Mouse (Mus musculus) urinary bladder, adult 2 months (tissue): ENCODE measurements around the gene Chrne. TPM values are rescaled to one million over a fixed set of nuclear protein-coding genes. Genes with fewer than 3 reads are reported as not detected.

Experiments
- DNase-seq: peaks from one replicate; pipeline ENCODE4 v3.0.0; 2022; ENCODE audit warnings: low spot score
- polyA plus RNA-seq: library from polyadenylated mRNA; depleted of rRNA; stranded (reverse); fragments of >200 nt; gene quantifications from 2 replicates; pipeline ENCODE4 v1.2.3, GENCODE M21; 2012

Chrne gene
- polyA plus RNA-seq, 1 experiment, result 0.44 TPM

DNA sequence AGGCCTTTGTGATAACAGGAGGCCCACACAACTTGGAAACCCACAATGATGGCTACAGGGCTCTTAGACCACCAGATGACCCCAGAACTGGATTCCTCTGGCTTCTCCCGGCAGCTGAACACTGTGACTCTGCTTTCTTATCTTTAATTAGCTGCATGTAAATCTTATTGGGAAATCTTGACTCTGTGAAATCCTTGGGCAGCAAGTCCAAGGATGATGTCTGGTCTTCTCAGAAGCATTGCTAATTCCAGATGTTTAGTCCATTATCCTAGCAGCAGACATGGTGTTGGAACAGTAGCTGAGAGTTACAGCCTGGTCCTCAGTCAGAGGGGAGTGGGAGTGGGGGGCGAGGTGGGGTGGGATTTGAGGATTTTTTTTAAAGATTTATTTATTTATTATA is 9.4 kb upstream of the Chrne start:
- no peak for DNase-seq

DNA sequence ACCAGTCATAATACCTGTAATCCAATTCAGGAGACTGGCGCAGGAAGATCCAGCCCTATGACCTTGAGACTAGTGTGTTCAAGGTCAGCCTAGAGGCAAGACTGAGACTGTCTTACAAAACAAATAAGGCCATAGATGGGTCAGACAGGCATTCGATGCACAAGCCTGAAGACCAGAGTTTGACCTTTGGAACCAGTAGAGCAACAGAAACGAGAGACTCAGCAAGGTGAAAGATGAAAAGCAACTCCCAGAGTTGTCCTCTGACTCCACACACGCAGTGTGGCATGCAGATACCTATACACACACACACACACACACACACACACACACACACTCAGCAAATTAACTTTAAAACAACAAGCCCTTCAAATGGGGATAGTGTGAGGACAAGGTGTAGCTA is 7.9 kb upstream of the Chrne start:
- DNase-seq, result no peak

DNA sequence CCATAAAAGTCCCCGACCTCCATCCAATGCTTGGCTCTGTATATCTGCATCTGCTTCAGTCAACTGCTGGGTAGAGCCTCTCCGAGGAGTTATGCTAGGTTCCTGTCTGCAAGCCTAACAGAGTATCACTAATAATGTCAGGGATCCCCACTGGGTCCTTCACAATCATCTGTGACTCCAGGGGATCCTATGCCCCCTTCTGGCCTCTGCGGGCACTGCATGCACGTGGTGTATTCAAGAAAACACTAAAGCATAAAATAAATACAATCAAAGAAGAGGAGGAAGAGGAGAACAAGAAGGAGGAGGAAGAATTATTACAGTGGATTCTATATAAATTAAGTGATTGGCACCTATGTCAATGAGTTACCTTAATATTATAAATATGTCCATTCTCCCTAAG is 6.5 kb upstream of the Chrne start:
- DNase-seq, result no peak

DNA sequence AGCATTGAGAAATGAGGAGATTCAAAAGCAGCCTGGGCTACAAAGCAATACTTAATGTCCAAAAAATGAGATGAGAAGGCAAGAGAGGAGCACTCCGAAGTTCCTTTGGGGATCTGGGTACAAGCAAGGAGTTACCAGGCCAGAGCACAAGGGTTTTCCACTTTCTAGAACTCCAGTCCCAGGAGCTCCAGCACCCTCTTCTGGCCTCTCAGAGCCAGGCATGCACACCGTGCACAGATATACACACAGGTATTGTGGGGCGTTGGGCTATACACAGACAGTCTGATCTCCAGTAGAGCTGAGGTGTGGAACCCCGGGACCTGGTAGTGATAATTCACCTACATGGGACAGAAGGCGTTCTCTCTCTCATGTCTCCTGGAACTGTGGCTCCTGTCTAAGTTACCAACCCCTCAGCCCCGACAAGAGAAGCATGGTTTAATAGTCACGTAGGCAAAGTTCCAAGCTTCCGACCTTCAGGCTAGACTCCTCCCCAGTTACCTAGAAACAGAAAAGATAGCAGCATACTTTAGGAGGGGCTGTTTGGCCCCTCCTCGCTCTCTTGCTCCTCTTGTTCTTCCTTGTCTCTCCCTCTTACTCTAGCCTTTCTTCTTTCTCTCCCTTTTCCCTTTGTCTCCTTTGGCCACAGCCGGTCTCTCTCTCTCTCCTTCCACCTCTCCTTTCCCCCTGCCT is 4.2 kb upstream of the Chrne start:
- no peak for DNase-seq

DNA sequence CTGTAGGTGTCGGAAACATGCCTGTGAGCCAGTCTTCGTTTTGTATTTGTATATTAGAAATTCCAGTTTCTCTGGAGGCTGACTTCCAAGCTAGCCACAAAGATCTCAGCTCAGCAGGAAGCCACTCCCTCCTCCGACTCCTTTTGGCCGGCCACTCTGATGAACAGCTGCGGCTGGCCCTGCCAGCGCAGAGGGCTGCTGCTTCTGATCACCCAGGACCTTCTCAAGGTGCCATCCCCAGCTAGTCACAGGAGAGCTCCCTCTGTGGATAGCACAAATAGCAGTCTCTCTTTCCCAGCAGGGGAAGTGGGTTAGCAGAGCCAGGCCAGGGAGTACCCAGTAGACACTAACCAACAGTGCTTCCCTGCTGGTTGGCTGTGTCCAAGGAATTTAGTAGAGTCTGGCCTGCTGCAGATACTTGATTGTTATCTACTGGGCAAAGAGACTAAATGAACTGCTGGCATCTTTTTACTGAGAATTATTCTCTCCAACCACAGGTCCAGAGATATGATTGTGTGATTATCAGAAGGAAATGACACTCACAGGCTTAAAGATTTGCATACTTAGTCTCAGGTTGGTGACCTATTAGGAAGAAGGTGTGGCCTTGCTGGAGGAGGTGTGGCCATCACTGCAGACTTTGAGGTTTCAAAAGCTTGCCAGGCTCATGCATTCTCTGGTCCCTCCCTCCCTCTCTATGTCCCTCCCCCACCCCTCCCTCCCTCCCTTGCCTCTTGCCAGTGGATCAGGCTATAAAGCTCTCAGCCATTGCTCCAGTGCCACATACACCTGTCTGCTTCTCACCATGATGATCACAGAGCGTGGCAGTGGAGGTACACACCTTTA is 3.2 kb upstream of the Chrne start:
- DNase-seq, result no peak

DNA sequence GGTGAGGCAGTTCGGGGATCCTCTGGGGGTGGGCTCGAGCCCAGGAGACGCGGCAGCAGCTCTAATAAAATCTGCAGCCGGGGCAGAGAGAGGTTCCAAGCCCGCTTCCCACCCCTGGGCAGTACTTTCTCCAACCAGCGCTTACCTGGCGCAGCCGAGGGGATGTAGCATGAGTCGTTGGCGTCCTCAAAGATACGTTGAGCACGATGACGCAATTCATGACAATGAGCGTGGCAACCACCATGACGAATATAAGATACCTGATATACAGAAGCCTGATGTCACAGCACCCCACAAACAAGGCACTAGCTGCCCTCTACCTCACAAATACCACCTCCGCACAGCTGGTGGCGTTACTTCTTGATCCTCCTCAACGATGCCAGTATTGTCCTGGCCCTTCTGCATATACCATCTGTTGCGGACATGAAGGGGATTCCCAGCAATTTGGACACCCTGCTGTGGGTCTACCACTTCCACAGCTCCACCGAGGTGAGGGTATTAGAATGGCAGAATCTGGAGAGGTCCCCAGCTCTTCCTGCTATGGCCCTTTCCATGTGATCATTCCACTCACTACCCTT is 3.4 kb downstream of the Chrne start, which contains the start of gene 4930544D05Rik:
4930544D05Rik (plus strand) TSS at position 333 of the 578 bp plus-strand sequence.
- DNase-seq, result no peak

DNA sequence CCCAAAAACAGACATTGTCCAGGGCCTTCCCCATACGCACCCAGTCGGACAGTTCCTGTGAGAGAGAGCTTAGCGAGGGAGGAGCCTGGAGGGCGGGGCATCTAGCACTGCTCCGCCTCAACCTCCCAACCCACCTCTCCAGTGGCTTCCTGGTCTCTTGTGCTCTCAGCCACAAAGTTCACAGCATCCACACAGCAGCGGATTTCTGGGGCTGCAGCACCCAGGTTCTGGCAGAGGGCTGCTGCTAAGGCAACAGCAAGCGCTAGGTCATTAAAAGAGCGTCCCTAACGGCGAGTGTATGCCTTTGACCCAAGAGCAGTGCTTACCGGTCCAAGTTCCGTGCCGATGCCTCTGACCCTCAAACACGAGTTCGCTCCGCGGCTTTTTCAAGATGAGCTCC is 3.9 kb downstream of the Chrne start:
- peak; percentile 49 for DNase-seq

DNA sequence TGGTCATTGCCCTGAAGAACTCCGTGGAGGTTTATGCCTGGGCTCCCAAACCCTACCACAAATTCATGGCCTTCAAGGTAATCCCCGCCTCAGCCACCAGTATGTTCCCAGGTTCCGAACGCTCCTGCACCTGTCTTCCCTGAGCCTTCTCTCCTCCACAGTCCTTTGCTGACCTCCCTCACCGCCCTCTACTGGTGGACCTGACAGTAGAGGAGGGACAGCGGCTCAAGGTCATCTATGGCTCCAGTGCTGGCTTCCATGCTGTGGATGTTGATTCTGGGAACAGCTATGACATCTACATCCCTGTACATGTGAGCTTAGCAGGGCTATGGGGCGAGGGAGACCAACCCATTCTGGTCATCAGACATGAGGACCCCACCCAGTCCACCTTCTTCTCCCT is 6.5 kb downstream of the Chrne start:
- no peak for DNase-seq

DNA sequence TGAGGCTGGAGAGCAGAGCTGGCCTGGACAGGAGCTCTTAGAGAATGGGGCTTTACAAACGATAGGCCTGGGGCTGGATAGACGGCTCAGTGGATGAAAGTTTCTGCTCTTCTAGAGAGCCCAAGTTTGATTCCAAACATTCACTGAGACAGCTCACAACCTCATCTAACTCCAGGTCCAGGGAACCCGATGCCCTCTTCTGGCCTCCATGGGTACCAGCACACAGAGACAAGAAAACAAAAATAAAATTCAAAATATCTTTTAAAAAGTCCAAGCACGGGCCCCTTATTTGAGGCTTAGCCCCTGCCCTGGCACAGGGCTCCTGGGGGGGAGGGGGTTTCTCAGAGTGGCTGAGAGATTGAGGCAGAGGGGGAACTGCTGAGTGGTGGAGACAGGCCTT is 8.3 kb downstream of the Chrne start:
- DNase-seq, result no peak

DNA sequence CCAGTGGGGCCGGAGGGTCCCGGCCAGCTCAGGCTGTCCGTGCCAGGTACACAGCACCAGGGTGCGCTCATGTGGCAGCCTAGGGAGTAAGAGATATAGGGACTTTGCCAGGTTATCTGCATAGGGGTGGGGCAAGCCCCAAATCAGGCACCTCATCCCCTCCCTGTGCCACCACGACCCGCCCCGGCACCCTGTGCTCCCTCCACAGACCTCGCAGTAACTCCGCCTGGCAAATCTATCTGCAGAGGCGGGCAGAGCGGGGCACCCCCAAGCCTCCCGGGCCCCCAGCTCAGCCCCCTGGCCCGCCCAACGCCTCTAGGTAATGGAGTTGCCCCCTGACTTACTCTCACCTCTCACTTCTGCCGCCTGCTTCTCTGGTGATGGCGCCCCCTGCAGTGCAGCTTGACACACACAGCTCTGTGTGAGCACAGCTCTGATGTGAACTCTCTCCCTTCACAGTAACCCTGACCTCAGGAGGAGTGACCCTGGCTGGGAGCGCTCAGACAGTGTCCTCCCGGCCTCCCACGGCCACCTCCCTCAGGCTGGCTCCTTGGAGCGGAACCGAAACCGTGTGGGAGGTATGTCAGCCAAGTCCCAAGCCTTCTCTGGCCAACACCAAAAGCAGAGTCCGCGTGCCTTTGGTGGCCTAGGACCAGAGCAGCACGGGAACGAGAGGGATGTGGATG is 10.5 kb downstream of the Chrne start:
- no peak for DNase-seq

DNA sequence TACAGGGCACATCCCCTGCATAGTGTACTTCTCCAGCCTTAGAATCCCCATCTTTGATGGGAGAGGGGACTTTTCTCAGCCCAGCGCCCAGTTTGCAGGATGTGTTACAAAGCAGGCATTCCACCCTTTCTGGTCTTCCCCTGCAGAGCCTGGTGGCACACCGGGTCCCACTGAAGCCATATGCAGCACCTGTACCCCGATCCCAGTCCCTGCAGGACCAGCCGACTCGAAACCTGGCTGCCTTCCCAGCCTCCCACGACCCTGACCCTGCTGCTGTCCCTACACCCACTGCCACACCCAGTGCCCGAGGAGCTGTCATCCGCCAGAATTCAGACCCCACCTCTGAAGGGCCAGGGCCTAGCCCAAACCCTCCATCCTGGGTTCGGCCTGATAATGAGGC is 11.4 kb downstream of the Chrne start:
- DNase-seq, result no peak

DNA sequence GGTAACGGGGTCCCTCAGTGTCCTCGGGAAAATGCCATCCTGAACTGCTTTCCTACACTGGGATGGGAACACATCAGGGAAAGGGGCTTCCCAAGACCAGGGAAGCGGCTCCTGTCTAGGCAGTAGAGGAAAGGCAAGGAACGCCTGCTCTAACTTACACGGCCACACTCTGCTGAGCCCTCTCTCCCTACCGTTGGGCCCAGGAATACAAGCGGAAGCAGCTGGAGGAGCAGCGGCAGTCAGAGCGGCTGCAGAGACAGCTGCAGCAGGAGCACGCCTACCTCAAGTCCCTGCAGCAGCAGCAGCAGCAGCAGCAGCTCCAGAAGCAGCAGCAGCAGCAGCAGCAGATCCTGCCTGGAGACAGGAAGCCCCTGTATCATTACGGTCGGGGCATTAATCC is 12.3 kb downstream of the Chrne start:
- DNase-seq, result no peak

DNA sequence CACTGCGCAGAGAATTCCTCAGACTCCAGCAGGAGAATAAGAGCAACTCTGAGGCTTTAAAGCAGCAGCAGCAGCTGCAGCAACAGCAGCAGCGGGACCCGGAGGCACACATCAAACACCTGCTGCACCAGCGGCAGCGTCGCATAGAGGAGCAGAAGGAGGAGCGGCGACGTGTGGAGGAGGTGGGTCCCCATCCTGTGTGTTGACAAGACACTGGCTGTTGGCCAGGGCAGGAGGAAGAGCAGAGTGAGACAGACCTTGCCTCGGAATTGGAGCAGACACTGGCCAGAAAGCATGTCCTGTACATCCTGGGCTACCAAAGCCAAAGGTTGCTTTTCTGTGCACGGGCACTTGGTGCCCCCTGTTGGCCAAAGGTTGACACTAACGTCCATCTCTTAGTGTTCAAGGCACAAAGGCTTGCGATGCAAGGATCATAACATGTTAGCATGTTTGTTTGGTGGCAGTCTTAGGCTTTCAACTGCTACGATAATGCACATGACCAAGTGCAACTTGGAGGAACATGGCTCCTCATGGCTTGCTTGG is 13.9 kb downstream of the Chrne start:
- peak; percentile 53 for DNase-seq

DNA sequence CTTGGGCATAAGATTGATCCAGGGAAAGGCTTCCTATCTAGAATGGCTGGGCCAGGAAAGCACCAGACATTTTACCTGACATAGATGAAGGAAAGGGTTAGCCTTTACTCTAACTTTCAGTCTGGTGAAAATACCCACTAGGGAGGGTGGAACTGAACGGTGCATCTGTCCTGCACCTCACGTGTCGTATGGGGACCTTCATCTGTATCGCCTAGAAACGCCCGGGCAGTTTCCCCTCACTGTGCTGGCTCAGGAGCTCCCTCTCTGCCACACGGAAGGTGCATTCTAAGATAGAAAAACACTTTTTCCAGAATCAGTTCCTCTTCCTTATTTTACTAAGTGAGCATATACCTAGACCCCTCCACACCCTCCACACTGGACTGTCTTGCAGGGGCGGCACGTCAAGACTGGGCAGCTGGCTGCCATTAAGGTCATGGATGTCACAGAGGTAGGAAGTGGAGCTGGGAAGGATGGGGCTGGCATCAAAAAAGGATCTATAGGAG is 20.5 kb downstream of the Chrne start:
- no peak for DNase-seq

DNA sequence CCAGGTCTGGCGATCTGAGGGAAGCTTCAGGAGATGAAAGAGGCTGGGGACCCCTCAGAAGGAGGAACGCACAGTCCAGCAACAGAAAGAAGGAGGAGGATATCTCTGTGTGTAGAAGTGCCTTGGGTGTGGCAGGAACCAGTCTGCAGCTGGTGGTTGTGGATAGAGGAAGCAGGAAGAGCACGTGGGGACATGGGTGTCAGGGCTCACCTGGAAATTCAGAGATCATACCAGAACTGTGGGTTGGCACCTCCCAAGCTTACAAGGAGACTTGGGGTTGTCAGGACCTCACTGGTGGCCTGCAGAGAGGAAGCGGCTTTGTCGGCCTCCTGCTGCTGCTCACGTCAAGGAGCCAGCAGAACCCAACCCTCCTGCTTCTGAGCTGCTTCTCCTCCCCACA is 21.7 kb downstream of the Chrne start:
- no peak for DNase-seq

DNA sequence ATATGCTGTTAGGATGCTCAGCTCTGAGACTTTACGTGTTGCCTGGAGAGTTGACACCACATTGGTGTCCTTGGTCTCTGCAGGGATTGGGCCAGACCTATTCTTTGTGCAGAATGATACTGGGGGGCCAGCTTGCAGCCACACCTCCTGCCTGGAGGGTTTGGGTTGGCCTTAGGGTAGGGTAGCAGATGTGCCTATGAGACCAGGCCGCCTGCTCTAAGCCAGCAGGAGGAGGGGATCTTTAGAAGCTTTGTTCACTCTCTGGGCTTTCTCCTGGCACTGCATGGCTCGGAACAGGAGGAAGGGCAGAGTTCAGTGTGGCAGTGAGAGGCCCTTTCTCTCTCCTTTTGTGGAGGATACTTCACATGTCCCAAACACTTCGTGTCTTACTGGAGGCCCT is 22.9 kb downstream of the Chrne start:
- no peak for DNase-seq

DNA sequence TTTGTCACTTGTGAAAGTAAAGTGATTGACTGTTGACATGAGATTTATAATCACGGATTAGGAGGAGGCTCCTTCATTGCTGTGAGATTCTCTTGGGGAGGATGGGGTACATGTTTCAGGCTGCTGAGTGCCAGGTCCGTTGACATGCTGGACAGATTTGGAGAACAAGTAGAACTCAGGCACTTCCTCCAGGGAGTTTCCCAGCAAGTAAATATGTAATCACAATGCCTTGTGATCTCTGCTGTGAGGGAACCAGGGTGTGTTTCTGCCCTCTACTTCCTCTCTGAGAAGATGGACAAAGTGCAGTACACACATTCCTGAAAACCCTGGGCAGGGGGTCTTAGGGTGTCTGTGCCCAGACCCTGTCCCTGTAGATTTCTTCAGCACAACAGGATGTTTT is 23.4 kb downstream of the Chrne start:
- DNase-seq, result no peak

DNA sequence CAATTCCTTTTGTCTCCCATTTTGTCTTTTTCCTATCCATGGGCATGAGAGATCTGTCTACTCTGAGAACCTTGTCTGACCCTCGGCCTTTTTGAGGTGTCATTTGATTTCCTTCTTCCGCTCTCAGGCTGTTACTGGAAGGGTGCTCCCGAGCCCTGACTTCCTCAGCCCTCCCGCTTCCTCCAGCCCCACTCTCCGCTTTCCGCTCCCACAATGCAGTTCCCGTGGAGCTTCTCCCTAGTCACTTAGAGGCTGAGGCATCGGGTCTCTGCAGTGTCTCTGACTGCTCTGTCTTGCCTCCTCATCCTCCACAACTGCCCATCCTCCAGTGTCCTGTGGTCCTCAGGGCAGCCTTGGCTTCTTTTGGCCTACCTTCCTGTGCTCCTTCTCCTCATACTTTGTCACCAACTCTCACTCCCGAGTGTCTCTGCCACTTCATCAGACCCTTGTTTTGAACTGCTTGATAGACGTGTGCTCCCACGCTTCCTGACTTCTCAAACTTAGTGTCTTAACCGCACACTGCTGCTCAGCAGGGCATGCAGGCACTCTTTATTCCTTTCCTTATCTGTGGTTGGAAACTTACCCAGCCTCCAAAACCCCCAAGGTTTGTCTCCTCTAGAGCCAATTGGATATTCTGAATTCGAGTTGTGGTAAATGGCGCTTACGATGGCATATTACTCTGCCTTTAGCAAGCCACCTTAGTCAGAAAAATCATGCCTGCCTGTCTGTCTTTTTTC is 24.6 kb downstream of the Chrne start:
- DNase-seq, result no peak

DNA sequence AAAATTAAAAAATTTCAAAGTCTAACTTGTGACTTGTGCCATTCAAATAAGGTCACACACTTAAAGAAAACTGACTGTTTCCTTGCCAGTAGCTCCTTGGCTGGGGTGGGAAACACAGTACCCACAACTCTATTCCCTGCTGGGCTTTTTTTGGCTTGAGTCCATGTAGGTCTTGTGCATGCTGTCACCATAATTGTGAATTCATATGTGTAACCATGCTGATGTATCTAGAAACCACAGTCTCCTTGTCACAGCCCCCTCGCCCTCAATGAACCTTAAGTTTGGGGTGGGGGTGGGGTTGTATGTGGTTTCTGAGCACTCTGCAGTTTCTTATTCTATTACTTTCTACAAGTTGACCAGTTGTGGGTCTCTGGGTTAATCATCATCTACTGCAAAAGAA is 27.3 kb downstream of the Chrne start:
- no peak for DNase-seq

DNA sequence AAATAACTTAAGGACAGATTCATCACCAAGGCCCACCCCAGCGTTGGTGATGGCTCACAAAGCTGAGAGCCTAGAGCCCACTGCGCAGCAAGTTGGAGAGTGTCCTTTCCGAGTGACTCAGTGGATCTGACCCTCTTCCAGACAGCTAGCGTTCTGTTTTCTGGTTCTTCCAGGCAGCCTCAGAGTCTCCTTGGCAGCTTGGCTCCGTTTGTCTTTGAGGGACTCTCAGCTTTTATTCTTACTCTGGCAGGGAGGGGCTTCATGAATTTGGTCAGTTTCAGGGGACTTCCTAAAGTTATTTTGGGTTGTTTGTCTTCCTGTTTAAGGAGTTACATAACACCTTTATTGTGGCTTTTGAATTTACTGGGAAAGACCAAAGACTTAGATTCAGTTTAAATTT is 32.1 kb downstream of the Chrne start:
- no peak for DNase-seq

DNA sequence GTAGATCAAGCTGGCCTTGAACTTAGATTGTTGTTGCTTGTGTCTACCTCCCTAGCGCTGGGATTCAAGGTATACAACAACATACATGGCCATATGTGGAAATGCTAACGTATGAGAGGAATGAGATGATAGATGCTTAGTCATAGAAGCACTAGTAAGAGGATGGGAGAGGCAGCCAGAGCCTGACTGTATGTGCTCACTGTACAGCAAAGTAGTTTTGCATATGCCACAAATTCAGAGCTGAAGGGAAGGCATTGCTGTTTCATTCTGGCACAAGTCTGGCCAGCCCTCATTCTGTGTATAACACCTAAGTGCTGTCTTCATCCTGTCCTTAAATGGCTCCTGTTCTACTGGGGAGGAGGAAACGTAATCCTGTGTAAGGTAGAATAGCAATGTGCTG is 32.8 kb downstream of the Chrne start:
- DNase-seq, result no peak
